Mouse (Mus musculus): ENCODE measurements at regions not wholly inside any gene's neighbourhood (a gene's known extent, or its start where the extent isn't known, plus 50 kb on each side); places are given as distances from the start of the nearest gene placed in this dataset.

- TF ChIP-seq TAL1 (IDR thresholded peaks at IDR 0.05; ENCODE audit: low read length) = no peak
- no peak for TF ChIP-seq GATA1 (IDR thresholded peaks at IDR 0.05; ENCODE audit: low read length)
These were observed 258.7 kb upstream of the Hnrnpa3 start for GRCm38 (mm10) chr2:75400291-75400870.

Measured in erythroblast, embryonic 14.5 days (primary cell).